Mouse (Mus musculus) hindbrain, postnatal 0 days (tissue): ENCODE data around the gene Gm10260. TPM values are rescaled to one million over a fixed set of nuclear protein-coding genes. Genes with fewer than 3 reads are reported as not detected.

Experiments used
- ATAC-seq: fragments of 200-750 bp; cut with Nextera tagmentation; 2 replicates; pipeline ENCODE4 v1.8.0; 2017; ENCODE audit warnings: mild to moderate bottlenecking, moderate TSS enrichment, moderate library complexity
- DNase-seq: peaks from one replicate; pipeline ENCODE4 v3.0.0-alpha.2; 2015; ENCODE audit warnings: low spot score
- H3K27ac ChIP-seq: fragments of 300-500 bp; sonication (generic); 2 replicates; pipeline ENCODE4 v1.5.1; 2014; ENCODE audit warnings: mild to moderate bottlenecking
- H3K27me3 ChIP-seq: fragments of 300-500 bp; sonication (generic); 2 replicates; pipeline ENCODE4 v1.6.1; 2014; ENCODE audit warnings: low read length, mixed read lengths; ENCODE audit not compliant: insufficient read depth
- H3K36me3 ChIP-seq: fragments of 300-500 bp; sonication (generic); 2 replicates; pipeline ENCODE4 v1.6.1; 2014; ENCODE audit warnings: low read length, mixed read lengths; ENCODE audit not compliant: insufficient read depth
- H3K4me1 ChIP-seq: fragments of 300-500 bp; sonication (generic); 2 replicates; pipeline ENCODE4 v1.6.1; 2014; ENCODE audit warnings: antibody characterized with exemption, low read length, mixed read lengths; ENCODE audit not compliant: insufficient read depth
- H3K4me2 ChIP-seq: fragments of 300-500 bp; sonication (generic); 2 replicates; pipeline ENCODE4 v1.6.1; 2014; ENCODE audit warnings: low read depth, mild to moderate bottlenecking, low read length, moderate library complexity, mixed read lengths
- H3K4me3 ChIP-seq: fragments of 300-500 bp; sonication (generic); 2 replicates; pipeline ENCODE4 v1.5.1; 2014; ENCODE audit warnings: low read length
- H3K9ac ChIP-seq: fragments of 300-500 bp; sonication (generic); replicated peaks from 2 replicates; pipeline ENCODE4 v1.6.1; 2014; ENCODE audit warnings: mild to moderate bottlenecking, low read length, moderate library complexity, mixed read lengths
- H3K9me3 ChIP-seq: fragments of 300-500 bp; sonication (generic); 2 replicates; pipeline ENCODE4 v1.6.1; 2016; ENCODE audit warnings: low read length, mixed read lengths
- CTCF ChIP-seq: IDR thresholded peaks from 2 replicates; pipeline ENCODE4 v1.5.1; 2016; ENCODE audit warnings: antibody characterized with exemption, control low read depth, low read depth
- WGBS: fragments of 180-500 bp; shearing (Covaris S2); extraction: QIAGEN DNeasy Blood & Tissue Kit; methylation state at CpG from one replicate; pipeline ENCODE4 v1.1.7; 2014; 5-methylcytosine and 5-hydroxymethylcytosine counted together
- polyA plus RNA-seq: library from polyadenylated mRNA; unstranded; fragments of >200 nt; fragmentation: Nextera tagmentation; extraction: Ambion mirVana; gene quantifications from 2 replicates; pipeline ENCODE4 v1.2.1, GENCODE M21; 2015
- total RNA-seq: library from RNA; depleted of rRNA; stranded (reverse); fragments of >200 nt; gene quantifications from 2 replicates; pipeline ENCODE4 v1.2.3, GENCODE M21; 2014; rRNA removed

Gm10260 gene
- total RNA-seq (170 and 196 TPM in 2 replicates), polyA plus RNA-seq (4.0 TPM in 2 replicates)

- no peak for ATAC-seq
- peaks cover 5% of the 10 kb centered on the region; the same call in 1 of the 2 replicates for H3K4me1 ChIP-seq
Observed at GRCm38 (mm10) chr13:97760532-97760931, at the start of gene Gm10260. Gene Gm10260, minus strand, starts transcription at chr13:97760632.

DNA sequence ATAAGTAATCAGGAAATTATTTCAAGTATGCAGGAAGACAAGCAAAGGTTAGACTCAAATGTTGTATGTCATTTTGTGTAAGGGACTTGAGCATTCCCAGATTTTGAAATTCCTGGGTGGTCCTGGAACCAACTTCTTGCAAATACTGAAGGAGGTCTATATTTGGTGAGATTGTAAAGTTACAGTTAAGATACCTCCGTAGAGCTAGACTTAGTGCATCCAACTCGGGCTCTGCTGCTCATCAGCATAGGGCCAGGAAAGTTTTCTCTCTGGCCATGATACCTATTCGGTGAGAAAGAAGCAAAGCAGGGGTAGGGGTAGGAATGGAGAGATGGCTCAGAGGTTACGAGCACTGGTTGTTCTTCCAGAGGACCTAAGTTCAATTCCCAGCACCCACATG, 49.4 kb upstream of the Gm10260 start:
- no peak for TF ChIP-seq CTCF
- WGBS = 95% methylated on average over 4 of the region's 4 CpGs

More at GRCm38 (mm10) chr13:97760532-97760931, at the start of gene Gm10260:
- Histone ChIP-seq H3K4me2 (no peak within 1 kb of the TSS), H3K9ac (no peak within 1 kb of the TSS), H3K27ac (no peak within 1 kb of the TSS), H3K9me3 (no peaks in the 10 kb centered on the region), H3K4me3 (no peak within 1 kb of the TSS), H3K36me3 (no peaks in the 10 kb centered on the region), H3K27me3 (no peaks in the 10 kb centered on the region)
- 98% methylated on average over 10 of the region's 11 CpGs for WGBS
- TF ChIP-seq CTCF = no peak
- DNase-seq = no peak

DNA sequence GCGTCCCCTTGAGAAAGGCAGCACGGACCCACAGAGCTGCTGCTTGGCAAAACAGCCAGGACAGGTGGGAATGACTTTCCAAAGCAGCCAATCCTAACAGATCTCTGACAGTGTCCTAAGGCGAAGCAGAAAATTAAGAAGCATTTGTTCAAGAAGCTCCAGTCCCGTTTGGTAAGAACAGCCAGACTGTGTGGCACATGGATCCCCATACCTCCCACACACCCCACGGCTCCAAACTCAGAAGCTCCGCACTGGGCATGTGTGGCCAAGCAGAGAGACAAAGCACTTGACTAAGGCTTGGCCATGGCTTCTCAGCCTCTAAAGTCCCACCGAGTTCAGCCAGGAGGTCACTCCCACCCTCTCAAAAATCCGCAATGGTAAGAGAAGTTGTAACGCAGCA, 45.5 kb upstream of the Gm10260 start:
- no peaks in the 10 kb centered on the region for H3K9me3 ChIP-seq
- H3K36me3 ChIP-seq = no peaks in the 10 kb centered on the region
- TF ChIP-seq CTCF = no peak
- H3K4me3 ChIP-seq = no peak overlapping the region
- H3K27me3 ChIP-seq = no peaks in the 10 kb centered on the region
- H3K4me2 ChIP-seq = no peak overlapping the region
- no peak overlapping the region for H3K9ac ChIP-seq
- 90% methylated on average over 9 of the region's 9 CpGs for WGBS
- no peak overlapping the region for H3K27ac ChIP-seq
- ATAC-seq = no peak
- H3K4me1 ChIP-seq = no peaks in the 10 kb centered on the region
- DNase-seq = no peak

More for the DNA sequence above, 49.4 kb upstream of the Gm10260 start:
- Histone ChIP-seq H3K4me1 (no peaks in the 10 kb centered on the region), H3K4me3 (no peak overlapping the region), H3K36me3 (no peaks in the 10 kb centered on the region), H3K9me3 (no peaks in the 10 kb centered on the region), H3K9ac (no peak overlapping the region), H3K4me2 (no peak overlapping the region), H3K27me3 (no peaks in the 10 kb centered on the region), H3K27ac (no peak overlapping the region)
- DNase-seq (no peak), ATAC-seq (no peak)

DNA sequence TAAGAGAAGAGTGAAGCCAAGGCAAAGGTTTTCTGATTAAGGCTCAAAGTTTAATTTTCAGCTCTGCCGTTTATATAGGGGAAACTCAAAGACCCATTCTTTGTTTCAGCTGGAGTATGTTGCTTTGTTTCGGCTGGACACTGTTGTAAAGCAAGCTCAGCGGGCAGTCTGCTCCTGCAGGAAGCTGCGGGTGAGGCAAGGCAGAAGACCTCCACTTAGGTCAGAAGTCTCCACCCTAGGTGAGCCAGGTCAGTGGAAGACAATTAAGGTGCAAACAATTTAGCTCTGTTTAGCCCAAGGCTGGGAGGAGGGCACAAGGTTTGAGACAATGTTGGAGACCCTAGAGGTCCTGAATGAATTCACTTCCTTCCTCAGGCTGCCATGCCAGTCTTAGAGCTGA, 42.0 kb upstream of the Gm10260 start:
- Histone ChIP-seq H3K4me3 (no peak overlapping the region), H3K27ac (no peak overlapping the region), H3K36me3 (no peaks in the 10 kb centered on the region), H3K9me3 (no peaks in the 10 kb centered on the region), H3K27me3 (no peaks in the 10 kb centered on the region), H3K4me2 (no peak overlapping the region), H3K9ac (no peak overlapping the region), H3K4me1 (no peaks in the 10 kb centered on the region)
- 36% methylated on average over 4 of the region's 4 CpGs for WGBS
- ATAC-seq = no peak
- no peak for DNase-seq
- no peak for TF ChIP-seq CTCF

DNA sequence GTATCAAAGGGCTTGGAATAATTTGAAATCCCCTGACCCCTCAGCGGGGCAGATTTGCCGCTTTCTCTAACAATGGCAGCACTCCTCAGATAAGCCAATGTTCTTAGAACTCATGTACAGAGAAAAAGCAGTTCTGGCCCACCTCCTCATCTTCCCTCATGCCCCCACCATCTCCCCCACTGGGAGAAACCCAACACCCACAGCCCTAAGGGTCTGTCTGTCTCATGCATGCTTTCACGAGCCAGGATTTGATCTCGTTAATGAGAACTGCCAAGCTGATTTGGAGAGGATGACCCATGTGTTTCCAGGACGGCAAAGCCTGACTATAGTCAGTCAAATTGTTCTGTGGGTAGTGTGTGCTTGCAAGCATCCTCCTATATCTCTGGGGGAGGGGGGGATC, 37.0 kb upstream of the Gm10260 start:
- Histone ChIP-seq H3K9ac (no peak overlapping the region), H3K4me3 (no peak overlapping the region), H3K27ac (no peak overlapping the region), H3K4me2 (no peak overlapping the region), H3K27me3 (no peaks in the 10 kb centered on the region), H3K36me3 (no peaks in the 10 kb centered on the region), H3K4me1 (no peaks in the 10 kb centered on the region), H3K9me3 (no peaks in the 10 kb centered on the region)
- WGBS = 30% methylated on average over 5 of the region's 5 CpGs
- TF ChIP-seq CTCF = no peak
- no peak for DNase-seq
- ATAC-seq = no peak

DNA sequence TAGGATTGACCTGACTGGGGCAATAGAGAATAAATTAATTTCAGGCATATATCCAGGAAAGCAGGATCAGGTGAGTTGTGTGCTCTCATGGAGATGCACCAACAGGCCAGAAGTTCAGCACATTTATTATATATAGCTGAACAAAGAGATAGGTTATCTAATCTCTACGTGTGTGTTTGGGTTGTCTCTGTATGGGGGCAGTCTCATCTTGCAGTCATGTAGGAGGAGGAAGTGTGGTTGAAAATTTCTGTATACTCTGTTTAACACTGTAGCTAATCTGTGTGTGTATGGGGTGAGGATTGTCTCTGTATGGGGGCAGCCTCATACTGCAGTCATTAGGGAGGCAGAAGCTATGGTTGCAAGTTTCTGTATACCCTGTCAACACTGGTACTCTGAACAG, 34.3 kb upstream of the Gm10260 start:
- no peak overlapping the region for H3K4me3 ChIP-seq
- no peak overlapping the region for H3K4me2 ChIP-seq
- no peaks in the 10 kb centered on the region for H3K27me3 ChIP-seq
- ATAC-seq (no peak), DNase-seq (no peak)
- no peak overlapping the region for H3K9ac ChIP-seq
- no peaks in the 10 kb centered on the region for H3K9me3 ChIP-seq
- no peak overlapping the region for H3K27ac ChIP-seq
- TF ChIP-seq CTCF = no peak
- no peaks in the 10 kb centered on the region for H3K4me1 ChIP-seq
- H3K36me3 ChIP-seq = no peaks in the 10 kb centered on the region
- WGBS = 70% methylated on average over 1 of the region's 1 CpGs

GRCm38 (mm10) chr13:97793932-97794331, 33.5 kb upstream of the Gm10260 start:
- H3K9ac ChIP-seq = no peak overlapping the region
- no peaks in the 10 kb centered on the region for H3K9me3 ChIP-seq
- no peaks in the 10 kb centered on the region for H3K36me3 ChIP-seq
- H3K4me2 ChIP-seq = no peak overlapping the region
- H3K27ac ChIP-seq = no peak overlapping the region
- TF ChIP-seq CTCF = no peak
- DNase-seq (no peak), ATAC-seq (no peak)
- whole genome bisulfite sequencing = 59% methylated on average over 1 of the region's 1 CpGs
- H3K4me1 ChIP-seq = no peaks in the 10 kb centered on the region
- no peak overlapping the region for H3K4me3 ChIP-seq
- no peaks in the 10 kb centered on the region for H3K27me3 ChIP-seq
